Mouse (Mus musculus) ES-Bruce4 (cell line): ENCODE data around the gene Bdkrb2. TPM values are rescaled to one million over a fixed set of nuclear protein-coding genes. Genes with fewer than 3 reads are reported as not detected.

Source experiments
- H3K27ac ChIP-seq: 2 replicates; pipeline ENCODE4 v1.5.1; 2012; ENCODE audit warnings: low read length, inconsistent platforms; ENCODE audit not compliant: insufficient read depth
- H3K27me3 ChIP-seq: 2 replicates; pipeline ENCODE4 v1.6.1; 2012; ENCODE audit warnings: mild to moderate bottlenecking, low read length, inconsistent platforms; ENCODE audit not compliant: control insufficient read depth, poor library complexity, insufficient read depth, severe bottlenecking
- H3K36me3 ChIP-seq: 2 replicates; pipeline ENCODE4 v1.6.1; 2012; ENCODE audit warnings: inconsistent platforms, mild to moderate bottlenecking, low read length, moderate library complexity; ENCODE audit not compliant: control insufficient read depth, poor library complexity, insufficient read depth, severe bottlenecking
- H3K4me1 ChIP-seq: one replicate; pipeline ENCODE4 v1.8.1; 2011; ENCODE audit warnings: low read length; ENCODE audit not compliant: control insufficient read depth, insufficient read depth
- H3K4me3 ChIP-seq: 2 replicates; pipeline ENCODE4 v1.5.1; 2011; ENCODE audit warnings: low read depth, mild to moderate bottlenecking, low read length
- H3K9ac ChIP-seq: 2 replicates; pipeline ENCODE4 v1.6.1; 2012; ENCODE audit warnings: low read depth, mild to moderate bottlenecking, inconsistent platforms; ENCODE audit not compliant: poor library complexity, severe bottlenecking
- H3K9me3 ChIP-seq: replicated peaks from 2 replicates; pipeline ENCODE4 v1.6.1; 2012; ENCODE audit warnings: mild to moderate bottlenecking, low read length, inconsistent platforms; ENCODE audit not compliant: control insufficient read depth, poor library complexity, insufficient read depth, severe bottlenecking
- CTCF ChIP-seq: IDR thresholded peaks from one replicate; pipeline ENCODE4 v1.8.1; 2011; ENCODE audit warnings: low read depth, low read length
- EP300 ChIP-seq: IDR thresholded peaks from 2 replicates; pipeline ENCODE4 v1.6.1; 2011; ENCODE audit warnings: low read depth, low read length; ENCODE audit not compliant: insufficient read depth
- POLR2A ChIP-seq: IDR thresholded peaks from one replicate; pipeline ENCODE4 v1.8.1; 2011; ENCODE audit warnings: low read length; ENCODE audit not compliant: insufficient read depth
- polyA plus RNA-seq: library from polyadenylated mRNA; stranded (reverse); fragments of >200 nt; gene quantifications from 2 replicates; pipeline ENCODE4 v1.2.4, GENCODE M21; 2011; ENCODE audit warnings: low read depth; ENCODE audit not compliant: missing spikeins, insufficient read depth, insufficient read length

The Bdkrb2 gene
- polyA plus RNA-seq, 1 experiment, result 1.2 TPM

DNA sequence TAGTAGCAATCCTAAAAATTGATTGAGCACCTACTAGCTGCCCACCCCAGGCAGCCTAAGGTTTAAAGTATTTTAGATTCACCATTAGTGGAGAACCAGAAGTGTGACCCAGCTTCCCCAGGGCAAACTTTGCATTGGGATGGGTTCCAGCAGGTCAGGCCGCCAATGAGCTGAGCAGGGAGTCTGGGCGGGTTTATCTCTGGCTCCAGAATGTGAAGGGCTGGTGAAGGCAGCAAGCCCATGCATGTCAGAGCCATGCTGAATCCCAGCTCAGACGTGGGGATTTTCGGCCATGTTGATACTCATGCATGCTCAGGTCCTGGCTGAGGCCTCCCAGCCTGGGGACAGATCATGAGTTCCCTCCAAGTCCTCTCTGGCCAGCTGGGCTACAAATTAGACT, 11.3 kb downstream of the Bdkrb2 start:
- Histone ChIP-seq H3K4me1 (no peaks in the 10 kb centered on the region), H3K27me3 (no peaks in the 10 kb centered on the region), H3K27ac (no peak overlapping the region), H3K36me3 (no peaks in the 10 kb centered on the region), H3K9me3 (no peaks in the 10 kb centered on the region), H3K4me3 (no peak overlapping the region), H3K9ac (no peak overlapping the region)
- TF ChIP-seq CTCF (no peak), POLR2A (no peak), EP300 (no peak)

DNA sequence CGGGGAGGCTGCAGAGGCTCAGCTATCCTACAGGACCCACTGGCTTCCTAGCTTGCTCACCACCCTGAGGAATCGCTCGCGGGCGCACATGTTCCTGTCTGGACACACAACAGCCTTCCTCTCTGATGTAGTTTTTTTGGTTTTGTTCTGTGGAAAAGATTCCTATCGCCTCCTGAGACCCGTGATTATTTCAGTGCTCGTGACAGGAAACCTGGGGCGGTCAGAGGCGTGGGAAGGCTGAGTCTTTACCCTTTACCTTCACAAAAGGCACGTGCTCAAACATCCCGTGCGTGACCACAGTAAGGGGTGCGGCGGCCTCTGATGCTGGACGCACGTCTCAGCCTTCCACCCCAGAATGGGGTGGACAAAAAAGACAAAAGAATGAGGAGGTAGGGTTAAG, 17.5 kb downstream of the Bdkrb2 start:
- no peaks in the 10 kb centered on the region for H3K27me3 ChIP-seq
- TF ChIP-seq POLR2A (no peak), CTCF (no peak), EP300 (0 out of 2 replicates have a peak, but pooled peaks have one; percentile 16)
- no peaks in the 10 kb centered on the region for H3K4me1 ChIP-seq
- H3K4me3 ChIP-seq, result no peak overlapping the region
- H3K27ac ChIP-seq, result no peak overlapping the region
- no peak overlapping the region for H3K9ac ChIP-seq
- H3K9me3 ChIP-seq, result no peaks in the 10 kb centered on the region
- H3K36me3 ChIP-seq, result no peaks in the 10 kb centered on the region

- Histone ChIP-seq H3K9me3 (no peaks in the 10 kb centered on the region), H3K9ac (no peak overlapping the region), H3K27ac (no peak overlapping the region), H3K36me3 (no peaks in the 10 kb centered on the region), H3K4me1 (no peaks in the 10 kb centered on the region), H3K4me3 (no peak overlapping the region), H3K27me3 (no peaks in the 10 kb centered on the region)
- TF ChIP-seq POLR2A (no peak), CTCF (no peak), EP300 (no peak)
Measured at GRCm38 (mm10) chr12:105582486-105582885, 19.5 kb downstream of the Bdkrb2 start.

DNA sequence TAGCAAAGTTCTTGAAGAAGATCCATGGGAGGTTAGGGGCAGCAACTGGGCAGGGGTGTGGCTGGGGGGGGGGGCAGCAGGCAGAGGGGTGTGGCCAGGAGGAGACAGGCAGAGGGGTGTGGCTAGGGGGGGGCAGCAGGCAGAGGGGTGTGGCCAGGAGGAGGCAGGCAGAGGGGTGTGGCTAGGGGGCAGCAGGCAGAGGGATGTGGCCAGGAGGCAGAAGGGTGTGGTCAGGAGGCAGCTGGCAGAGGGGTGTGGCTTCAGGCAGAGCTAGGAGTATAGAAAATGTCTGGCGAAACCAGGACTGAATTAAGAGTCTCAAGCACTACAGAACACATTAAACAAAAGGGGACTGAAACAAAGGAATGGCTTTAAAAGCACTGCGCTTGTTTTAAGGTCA, 20.5 kb downstream of the Bdkrb2 start:
- TF ChIP-seq EP300, result peak; percentile 65; the same call in 1 of the 2 replicates
- no peak for TF ChIP-seq CTCF
- no peak for TF ChIP-seq POLR2A
- no peaks in the 10 kb centered on the region for H3K36me3 ChIP-seq
- H3K9ac ChIP-seq, result no peak overlapping the region
- no peak overlapping the region for H3K27ac ChIP-seq
- H3K9me3 ChIP-seq, result no peaks in the 10 kb centered on the region
- H3K4me1 ChIP-seq, result no peaks in the 10 kb centered on the region
- H3K27me3 ChIP-seq, result no peaks in the 10 kb centered on the region
- H3K4me3 ChIP-seq, result no peak overlapping the region

DNA sequence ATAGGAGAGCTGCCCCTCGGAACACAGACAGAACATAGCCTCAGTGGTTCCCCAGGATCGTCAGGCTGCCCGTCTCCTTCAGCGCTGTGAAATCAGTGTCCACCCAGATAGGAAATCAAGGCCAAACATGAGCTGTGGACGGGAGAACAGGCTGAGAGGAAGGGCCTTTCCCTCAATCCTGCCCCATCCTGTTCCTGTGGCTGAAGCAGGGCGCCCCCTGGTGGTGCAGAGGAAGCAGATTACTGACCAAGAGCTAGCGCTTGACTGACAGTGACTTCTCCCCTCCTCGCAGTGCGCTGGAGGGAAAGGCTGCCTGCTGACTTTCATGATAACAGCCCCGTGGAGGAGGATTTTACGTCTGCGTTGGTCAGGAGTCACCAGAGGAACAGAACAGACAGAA, 21.8 kb downstream of the Bdkrb2 start:
- Histone ChIP-seq H3K27ac (no peak overlapping the region), H3K4me3 (no peak overlapping the region; the same call in 1 of the 2 replicates), H3K9ac (no peak overlapping the region), H3K4me1 (no peaks in the 10 kb centered on the region), H3K36me3 (no peaks in the 10 kb centered on the region), H3K9me3 (no peaks in the 10 kb centered on the region), H3K27me3 (no peaks in the 10 kb centered on the region)
- TF ChIP-seq CTCF (peak; percentile 98), EP300 (no peak), POLR2A (no peak)

DNA sequence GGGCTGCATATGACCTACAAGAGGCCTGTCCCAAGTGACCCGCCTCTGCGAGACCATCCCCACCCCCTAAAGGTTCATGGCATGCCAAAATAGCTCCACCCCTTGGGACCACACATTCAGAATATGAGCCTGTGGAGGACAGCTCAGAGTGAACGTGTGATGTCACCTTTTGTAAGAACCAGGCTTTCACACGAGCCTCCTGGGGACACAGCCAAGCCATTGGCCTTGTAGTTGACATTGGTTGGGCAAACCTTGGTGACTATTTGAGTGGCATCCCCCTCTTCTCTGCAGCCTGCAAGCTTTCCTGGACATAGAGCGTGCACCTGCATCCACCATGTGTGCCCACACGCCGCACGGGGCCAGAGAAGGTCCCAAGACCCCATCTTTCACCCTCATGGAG, 24.5 kb downstream of the Bdkrb2 start:
- H3K27ac ChIP-seq, result no peak overlapping the region
- no peak for TF ChIP-seq EP300
- TF ChIP-seq CTCF, result no peak
- no peak for TF ChIP-seq POLR2A
- H3K27me3 ChIP-seq, result no peaks in the 10 kb centered on the region
- H3K9ac ChIP-seq, result no peak overlapping the region
- no peaks in the 10 kb centered on the region for H3K4me1 ChIP-seq
- no peaks in the 10 kb centered on the region for H3K36me3 ChIP-seq
- H3K9me3 ChIP-seq, result no peaks in the 10 kb centered on the region
- H3K4me3 ChIP-seq, result no peak overlapping the region
